In the genomic region with DNA sequence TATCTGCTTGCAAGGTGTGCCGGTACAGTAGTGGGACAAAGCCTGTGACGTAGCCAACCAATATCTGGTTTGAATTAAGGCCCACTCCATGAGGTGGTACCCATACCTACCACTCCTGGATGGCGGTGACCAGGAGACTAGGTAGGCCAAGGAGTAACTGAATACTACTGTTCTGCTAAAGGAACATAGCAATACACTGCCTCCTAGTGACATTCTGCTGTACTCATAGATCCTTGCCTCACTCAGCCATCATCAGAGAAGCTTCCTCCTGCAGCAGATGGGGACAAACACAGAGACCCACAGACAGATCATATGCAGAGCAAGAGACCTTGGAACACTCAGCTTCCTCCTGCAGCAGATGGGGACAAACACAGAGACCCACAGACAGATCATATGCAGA, we compare ENCODE assay signal across 1 mouse cellular context. TPM values are rescaled to one million over a fixed set of nuclear protein-coding genes. Genes with fewer than 3 reads are reported as not detected.
"Had no signal": no experiment of that assay in that cellular context is flagged by ENCODE, and none has a peak within 500 bp of the region (broad histone marks: within the 10 kb centered on the region; RNA-seq: fewer than 3 reads in every experiment).

No protein-coding gene starts in this region.

RNA-seq across cellular contexts. Expression of gene Raver2, which starts 21.8 kb away (rescaled TPM):
- polyA plus RNA-seq: macrophage had no signal
